Mouse (Mus musculus) heart, embryonic 13.5 days (tissue): Measurements from ENCODE around the gene Gnat2. TPM values are rescaled to one million over a fixed set of nuclear protein-coding genes. Genes with fewer than 3 reads are reported as not detected.

Source experiments
- ATAC-seq: fragments of 200-750 bp; cut with Nextera tagmentation; 2 replicates; pipeline ENCODE4 v1.8.0; 2017; ENCODE audit warnings: moderate TSS enrichment; ENCODE audit not compliant: insufficient number of reproducible peaks, low FRiP score, low TSS enrichment; ENCODE audit errors: extremely low read depth
- H3K27ac ChIP-seq: fragments of 300-500 bp; sonication (generic); replicated peaks from 2 replicates; pipeline ENCODE4 v1.5.1; 2015; ENCODE audit warnings: moderate library complexity, mild to moderate bottlenecking, inconsistent platforms
- H3K27me3 ChIP-seq: fragments of 300-500 bp; sonication (generic); replicated peaks from 2 replicates; pipeline ENCODE4 v1.6.1; 2015; ENCODE audit warnings: mild to moderate bottlenecking, inconsistent platforms
- H3K36me3 ChIP-seq: fragments of 300-500 bp; sonication (generic); 2 replicates; pipeline ENCODE4 v1.6.1; 2015; ENCODE audit warnings: mild to moderate bottlenecking, inconsistent platforms
- H3K4me1 ChIP-seq: fragments of 300-500 bp; sonication (generic); 2 replicates; pipeline ENCODE4 v1.6.1; 2015; ENCODE audit warnings: inconsistent platforms
- H3K4me2 ChIP-seq: fragments of 300-500 bp; sonication (generic); 2 replicates; pipeline ENCODE4 v1.6.1; 2015; ENCODE audit warnings: inconsistent platforms, mild to moderate bottlenecking, moderate library complexity
- H3K4me3 ChIP-seq: fragments of 300-500 bp; sonication (generic); 2 replicates; pipeline ENCODE4 v1.5.1; 2015; ENCODE audit warnings: moderate library complexity, mild to moderate bottlenecking, inconsistent platforms
- H3K9ac ChIP-seq: fragments of 300-500 bp; sonication (generic); 2 replicates; pipeline ENCODE4 v1.6.1; 2015; ENCODE audit warnings: inconsistent platforms, mild to moderate bottlenecking, moderate library complexity
- H3K9me3 ChIP-seq: fragments of 300-500 bp; sonication (generic); 2 replicates; pipeline ENCODE4 v1.6.1; 2016; ENCODE audit warnings: inconsistent platforms
- WGBS: fragments of 180-500 bp; shearing (Covaris S2); methylation state at CpG from one replicate; pipeline ENCODE4 v1.1.7; 2015; ENCODE audit warnings: mixed read lengths; 5-methylcytosine and 5-hydroxymethylcytosine counted together
- polyA plus RNA-seq: library from polyadenylated mRNA; unstranded; fragments of >200 nt; fragmentation: Nextera tagmentation; extraction: Ambion mirVana; gene quantifications from 2 replicates; pipeline ENCODE4 v1.2.1, GENCODE M21; 2015

The Gnat2 gene
- polyA plus RNA-seq, 1 experiment from 2014 or later = 0.20 TPM

GRCm38 (mm10) chr3:108085721-108086469 is 6.7 kb upstream of the Gnat2 start:
- peak overlapping the region; percentile 79 for H3K4me3 ChIP-seq
- no peaks in the 10 kb centered on the region for H3K27me3 ChIP-seq
- H3K27ac ChIP-seq = peak overlapping the region; percentile 95
- H3K4me2 ChIP-seq = peak overlapping the region; percentile 97
- no peaks in the 10 kb centered on the region for H3K36me3 ChIP-seq
- peak overlapping the region; percentile 86 for H3K9ac ChIP-seq
- ATAC-seq = peak; percentile 56
- WGBS = under 1% methylated on average over 31 of the region's 31 CpGs
- H3K9me3 ChIP-seq = no peaks in the 10 kb centered on the region
- peaks cover 76% of the 10 kb centered on the region for H3K4me1 ChIP-seq

GRCm38 (mm10) chr3:108086470-108086979 is 6.1 kb upstream of the Gnat2 start, which contains the start of gene Ampd2:
Ampd2 (minus strand) TSS chr3:108086651.
- Histone ChIP-seq H3K27ac (peak within 1 kb of the TSS; percentile 95), H3K4me2 (peak within 1 kb of the TSS; percentile 97), H3K9me3 (no peaks in the 10 kb centered on the region), H3K27me3 (no peaks in the 10 kb centered on the region), H3K9ac (peak within 1 kb of the TSS; percentile 86), H3K36me3 (no peaks in the 10 kb centered on the region), H3K4me3 (peak within 1 kb of the TSS; percentile 79), H3K4me1 (peaks cover 69% of the 10 kb centered on the region)
- peak; percentile 68 for ATAC-seq
- under 1% methylated on average over 29 of the region's 29 CpGs for WGBS

GRCm38 (mm10) chr3:108087329-108087728 is 5.3 kb upstream of the Gnat2 start:
- no peak for ATAC-seq
- Histone ChIP-seq H3K36me3 (no peaks in the 10 kb centered on the region), H3K27me3 (no peaks in the 10 kb centered on the region), H3K9ac (peak overlapping the region; percentile 86), H3K9me3 (no peaks in the 10 kb centered on the region), H3K4me3 (peak overlapping the region; percentile 79), H3K4me1 (peaks cover 61% of the 10 kb centered on the region), H3K4me2 (peak overlapping the region; percentile 97), H3K27ac (peak overlapping the region; percentile 95)
- 61% methylated on average over 3 of the region's 3 CpGs for WGBS

- Histone ChIP-seq H3K36me3 (no peaks in the 10 kb centered on the region), H3K27ac (0 out of 2 replicates have a peak overlapping the region, but pooled peaks have one; percentile 20), H3K4me3 (no peak overlapping the region), H3K4me2 (no peak overlapping the region), H3K9ac (peak overlapping the region; percentile 44), H3K27me3 (no peaks in the 10 kb centered on the region), H3K4me1 (peaks cover 46% of the 10 kb centered on the region), H3K9me3 (no peaks in the 10 kb centered on the region)
- ATAC-seq = no peak
- 37% methylated on average over 5 of the region's 5 CpGs for WGBS
These were observed 3.7 kb upstream of the Gnat2 start for GRCm38 (mm10) chr3:108088842-108089380.

- Histone ChIP-seq H3K4me3 (no peak overlapping the region), H3K4me2 (no peak overlapping the region), H3K27ac (no peak overlapping the region), H3K36me3 (no peaks in the 10 kb centered on the region), H3K4me1 (peaks cover 43% of the 10 kb centered on the region), H3K9me3 (no peaks in the 10 kb centered on the region), H3K9ac (no peak overlapping the region), H3K27me3 (no peaks in the 10 kb centered on the region)
- no peak for ATAC-seq
- WGBS = 39% methylated on average over 2 of the region's 2 CpGs
These were observed 2.7 kb upstream of the Gnat2 start for GRCm38 (mm10) chr3:108089916-108090315.

- Histone ChIP-seq H3K4me1 (peaks cover 41% of the 10 kb centered on the region), H3K9me3 (no peaks in the 10 kb centered on the region), H3K4me3 (no peak overlapping the region), H3K9ac (0 out of 2 replicates have a peak overlapping the region, but pooled peaks have one; percentile 34), H3K36me3 (no peaks in the 10 kb centered on the region), H3K4me2 (no peak overlapping the region), H3K27me3 (no peaks in the 10 kb centered on the region), H3K27ac (no peak overlapping the region)
- ATAC-seq = no peak
- WGBS = 83% methylated on average over 2 of the region's 2 CpGs
These were observed 2.0 kb upstream of the Gnat2 start for GRCm38 (mm10) chr3:108090561-108090960.

- no peak for ATAC-seq
- 70% methylated on average over 6 of the region's 6 CpGs for WGBS
- H3K9me3 ChIP-seq = no peaks in the 10 kb centered on the region
- peaks cover 41% of the 10 kb centered on the region for H3K4me1 ChIP-seq
- no peak overlapping the region for H3K4me3 ChIP-seq
- no peaks in the 10 kb centered on the region for H3K27me3 ChIP-seq
- no peak overlapping the region for H3K4me2 ChIP-seq
- H3K36me3 ChIP-seq = no peaks in the 10 kb centered on the region
- no peak overlapping the region for H3K27ac ChIP-seq
- no peak overlapping the region for H3K9ac ChIP-seq
These were observed 559 bp upstream of the Gnat2 start for GRCm38 (mm10) chr3:108092030-108092429.

- Histone ChIP-seq H3K9me3 (no peaks in the 10 kb centered on the region), H3K27me3 (no peaks in the 10 kb centered on the region), H3K4me3 (no peak overlapping the region), H3K9ac (no peak overlapping the region), H3K27ac (no peak overlapping the region), H3K36me3 (no peaks in the 10 kb centered on the region), H3K4me1 (peaks cover 34% of the 10 kb centered on the region), H3K4me2 (no peak overlapping the region)
- ATAC-seq = no peak
- WGBS = 64% methylated on average over 6 of the region's 6 CpGs
These were observed 717 bp downstream of the Gnat2 start for GRCm38 (mm10) chr3:108093306-108093705.

GRCm38 (mm10) chr3:108094146-108094545 is 1.6 kb downstream of the Gnat2 start:
- ATAC-seq = no peak
- no peak overlapping the region for H3K27ac ChIP-seq
- H3K27me3 ChIP-seq = no peaks in the 10 kb centered on the region
- H3K9me3 ChIP-seq = no peaks in the 10 kb centered on the region
- H3K4me1 ChIP-seq = peaks cover 28% of the 10 kb centered on the region
- WGBS = 47% methylated on average over 1 of the region's 1 CpGs
- H3K4me2 ChIP-seq = no peak overlapping the region
- no peak overlapping the region for H3K9ac ChIP-seq
- no peak overlapping the region for H3K4me3 ChIP-seq
- H3K36me3 ChIP-seq = no peaks in the 10 kb centered on the region

- Histone ChIP-seq H3K4me1 (peaks cover 18% of the 10 kb centered on the region), H3K27me3 (no peaks in the 10 kb centered on the region), H3K36me3 (no peaks in the 10 kb centered on the region), H3K9ac (no peak overlapping the region), H3K4me2 (peak overlapping the region; percentile 17; the same call in 1 of the 2 replicates), H3K9me3 (no peaks in the 10 kb centered on the region), H3K27ac (no peak overlapping the region; the same call in 1 of the 2 replicates), H3K4me3 (no peak overlapping the region)
- ATAC-seq = no peak
- 80% methylated on average over 12 of the region's 12 CpGs for WGBS
These were observed 2.6 kb downstream of the Gnat2 start for GRCm38 (mm10) chr3:108094976-108095760.

GRCm38 (mm10) chr3:108096226-108096625 is 3.6 kb downstream of the Gnat2 start:
- 42% methylated on average over 8 of the region's 8 CpGs for WGBS
- Histone ChIP-seq H3K4me3 (no peak overlapping the region), H3K4me1 (peaks cover 14% of the 10 kb centered on the region), H3K36me3 (no peaks in the 10 kb centered on the region), H3K9ac (no peak overlapping the region), H3K27me3 (no peaks in the 10 kb centered on the region), H3K27ac (0 out of 2 replicates have a peak overlapping the region, but pooled peaks have one; percentile 49), H3K4me2 (peak overlapping the region; percentile 17; the same call in 1 of the 2 replicates), H3K9me3 (no peaks in the 10 kb centered on the region)
- ATAC-seq = peak; percentile 71
